Mouse (Mus musculus) bone marrow macrophage, adult 2 months (primary cell): ENCODE results near the gene Eif4h.

Experiments used
- CTCF ChIP-seq: IDR thresholded peaks from 2 replicates; pipeline ENCODE4 v1.5.1; 2012; ENCODE audit warnings: low read depth, mild to moderate bottlenecking, low read length, moderate library complexity
- POLR2A ChIP-seq: IDR thresholded peaks from 2 replicates; pipeline ENCODE4 v1.6.1; 2012; ENCODE audit warnings: mild to moderate bottlenecking, low read depth, low read length, borderline replicate concordance

GRCm38 (mm10) chr5:134640371-134640770 lies 1.1 kb upstream of the Eif4h start:
- TF ChIP-seq CTCF (no peak), POLR2A (no peak)
